In the genomic region with DNA sequence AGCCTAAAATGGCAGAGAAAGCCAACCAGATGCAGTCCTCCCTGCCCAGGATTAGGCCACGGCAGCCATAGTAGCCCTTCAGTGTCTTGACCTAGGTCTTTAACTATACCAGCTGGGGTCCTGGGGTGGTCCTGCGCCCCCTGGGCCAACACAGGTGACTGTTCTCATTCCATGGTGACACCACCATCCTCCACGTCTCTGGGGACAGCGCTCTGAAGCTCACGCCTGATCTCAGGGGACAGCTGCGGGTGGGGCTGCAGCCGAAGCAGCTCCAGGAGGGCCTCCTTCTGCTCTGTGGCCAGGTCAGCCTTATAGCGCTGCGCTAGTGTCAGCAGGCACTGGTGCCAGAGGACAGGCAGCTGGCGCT, we compare ENCODE assay signal across 17 mouse cellular contexts. TPM values are rescaled to one million over a fixed set of nuclear protein-coding genes. Genes with fewer than 3 reads are reported as not detected.
A peak's percentile ranks its signal among the peaks of the same experiment; 100 is the strongest.
DNase-seq lines count a peak whose midpoint lies in the region; ATAC-seq and TF ChIP-seq lines count a peak whose summit lies in the region.
"Had no signal": no experiment of that assay in that cellular context is flagged by ENCODE, and none has a peak within 500 bp of the region (broad histone marks: within the 10 kb centered on the region; RNA-seq: fewer than 3 reads in every experiment).

No protein-coding gene starts in this region.

- no peaks in the 10 kb centered on the region for H3K27me3 ChIP-seq in intestine, postnatal 0 days (replicated peaks; ENCODE audit: control insufficient read depth, insufficient read depth, low read length)
- H3K27me3 ChIP-seq in intestine, embryonic 15.5 days (replicated peaks) = no peaks in the 10 kb centered on the region
- H3K27me3 ChIP-seq in G1E (ENCODE audit: insufficient read depth, low read length) (no peaks in the 10 kb centered on the region), myocyte (ENCODE audit: control insufficient read depth, insufficient read depth, insufficient read length) (no peaks in the 10 kb centered on the region)
- H3K27me3 ChIP-seq: forebrain, embryonic 13.5 days; hindbrain, embryonic 13.5 days; midbrain, embryonic 15.5 days had no signal

- peaks cover 74% of the 10 kb centered on the region for H3K36me3 ChIP-seq in intestine, postnatal 0 days (ENCODE audit: control insufficient read depth, insufficient read depth)
- H3K36me3 ChIP-seq in intestine, embryonic 15.5 days = peaks cover 48% of the 10 kb centered on the region
- H3K36me3 ChIP-seq in G1E (replicated peaks) (peaks cover 96% of the 10 kb centered on the region), myocyte (ENCODE audit: control insufficient read depth, insufficient read depth) (peaks cover 28% of the 10 kb centered on the region)

- peak; percentile 1 for DNase-seq in cerebellum, adult 9-10 months
- DNase-seq in G1E (ENCODE audit: low spot score) = no peak
- no peak for DNase-seq in B cell, adult 2 months
- DNase-seq in kidney, adult 8-10 months = no peak
- DNase-seq: adrenal gland, adult 8-10 months; cerebellum, adult 2 months; kidney, postnatal 36 days; lung, embryonic 14.5 days had no signal

- no peak for TF ChIP-seq CTCF in intestine, postnatal 0 days (IDR thresholded peaks at IDR 0.05; ENCODE audit: low read depth)
- TF ChIP-seq CTCF in G1E (IDR thresholded peaks at IDR 0.05; ENCODE audit: low read depth, low read length) = no peak

- H3K4me2 ChIP-seq in intestine, postnatal 0 days (replicated peaks; ENCODE audit: low read depth) = no peak overlapping the region
- H3K4me2 ChIP-seq in intestine, embryonic 15.5 days (replicated peaks) = no peak overlapping the region
- H3K4me2 ChIP-seq in myocyte (ENCODE audit: low read depth) = no peak overlapping the region
- H3K4me2 ChIP-seq: forebrain, embryonic 13.5 days; hindbrain, embryonic 13.5 days; lung, embryonic 14.5 days; midbrain, embryonic 15.5 days had no signal

- peak; percentile 30 for TF ChIP-seq POLR2A in myocyte (IDR thresholded peaks at IDR 0.05; ENCODE audit: insufficient read length, low read depth)

- H3K4me1 ChIP-seq in intestine, postnatal 0 days (replicated peaks; ENCODE audit: control insufficient read depth, insufficient read depth, low read length) = peaks cover 10% of the 10 kb centered on the region
- H3K4me1 ChIP-seq in intestine, embryonic 15.5 days (replicated peaks) = peaks cover 23% of the 10 kb centered on the region
- peaks cover 60% of the 10 kb centered on the region for H3K4me1 ChIP-seq in G1E (ENCODE audit: insufficient read depth, low read depth, low read length)

- H3K9ac ChIP-seq in intestine, postnatal 0 days (ENCODE audit: low read depth, low read length) = no peak overlapping the region
- no peak overlapping the region for H3K9ac ChIP-seq in intestine, embryonic 15.5 days
- H3K9ac ChIP-seq: forebrain, embryonic 13.5 days; hindbrain, embryonic 13.5 days; lung, embryonic 14.5 days; midbrain, embryonic 15.5 days had no signal

- 90% methylated on average over 10 of the region's 10 CpGs for WGBS in intestine, postnatal 0 days
- 85% methylated on average over 10 of the region's 10 CpGs for WGBS in intestine, embryonic 15.5 days

- no peak overlapping the region for H3K4me3 ChIP-seq in intestine, postnatal 0 days (ENCODE audit: low read depth, low read length)
- no peak overlapping the region for H3K4me3 ChIP-seq in intestine, embryonic 15.5 days (replicated peaks)
- H3K4me3 ChIP-seq in G1E (ENCODE audit: low read depth, low read length) = peak overlapping the region; percentile 11; the same call in 1 of the 2 replicates
- no peak overlapping the region for H3K4me3 ChIP-seq in myocyte
- H3K4me3 ChIP-seq: forebrain, embryonic 13.5 days; heart, embryonic 10.5 days; hindbrain, embryonic 13.5 days; midbrain, embryonic 15.5 days had no signal

- H3K27ac ChIP-seq in intestine, postnatal 0 days (ENCODE audit: low read depth, low read length) = peak overlapping the region; percentile 41; the same call in 1 of the 2 replicates
- H3K27ac ChIP-seq in intestine, embryonic 15.5 days = no peak overlapping the region
- H3K27ac ChIP-seq: forebrain, embryonic 13.5 days; hindbrain, embryonic 13.5 days; midbrain, embryonic 15.5 days had no signal

- H3ac ChIP-seq in myocyte (ENCODE audit: control insufficient read depth, insufficient read length) = no peak overlapping the region

- ATAC-seq in cerebellum, adult (ENCODE audit: insufficient number of reproducible peaks, low FRiP score, low TSS enrichment) = no peak
- ATAC-seq in intestine, postnatal 0 days = no peak
- ATAC-seq in intestine, embryonic 15.5 days = no peak
- ATAC-seq in G1E (ENCODE audit: extremely low read depth, insufficient number of reproducible peaks, low FRiP score, poor library complexity, severe bottlenecking) = no peak
- ATAC-seq: forebrain, embryonic 13.5 days; intestine, embryonic 16.5 days; midbrain, embryonic 15.5 days had no signal

- peaks cover 4% of the 10 kb centered on the region for H3K79me2 ChIP-seq in myocyte (ENCODE audit: control insufficient read depth, insufficient read depth)

- H3K9me3 ChIP-seq in intestine, postnatal 0 days (ENCODE audit: control insufficient read depth) = no peaks in the 10 kb centered on the region
- H3K9me3 ChIP-seq in intestine, embryonic 15.5 days = no peaks in the 10 kb centered on the region
- no peaks in the 10 kb centered on the region for H3K9me3 ChIP-seq in G1E (replicated peaks)
- H3K9me3 ChIP-seq: forebrain, embryonic 13.5 days; heart, embryonic 10.5 days; hindbrain, embryonic 13.5 days; midbrain, embryonic 15.5 days had no signal

TF ChIP-seq in myocyte, 11 proteins besides CTCF, POLR2A, EP300 and RAD21:
- TF ChIP-seq MYOG (IDR thresholded peaks at IDR 0.05; ENCODE audit: control insufficient read depth in 1 of 3, insufficient read depth in 1 of 3, insufficient read length in 2 of 3, low read depth in 2 of 3) (peak in 1 of 3 experiments; percentile 31), TCF12 (IDR thresholded peaks at IDR 0.05; ENCODE audit: insufficient read depth, poor library complexity, severe bottlenecking) (no peak)

RNA-seq across cellular contexts. Expression of a gene that starts 9.9 kb away (rescaled TPM):
- 7.7 and 8.2 TPM in 2 replicates for polyA plus RNA-seq in intestine, postnatal 0 days (2015; fragmentation: Nextera tagmentation; extraction: Ambion mirVana)
- 20.1 and 22.4 TPM in 2 replicates for polyA plus RNA-seq in intestine, embryonic 15.5 days (2015; fragmentation: Nextera tagmentation; extraction: Ambion mirVana)
- total RNA-seq in G1E (2014; fragmentation: Nextera tagmentation) = 8.1 and 11.8 TPM in 2 replicates
- 11.3 and 11.9 TPM in 2 replicates for total RNA-seq in G1E (2017)
- polyA plus RNA-seq in G1E (2012) = 35.2 and 44.0 TPM in 2 replicates
- polyA plus RNA-seq in myocyte (2012; fragmentation: generic; extraction: Trizol) = 41.0 TPM

RNA-seq across cellular contexts. Expression of a gene that starts 10.0 kb away (rescaled TPM):
- 22.8 and 22.9 TPM in 2 replicates for polyA plus RNA-seq in intestine, postnatal 0 days (2015; fragmentation: Nextera tagmentation; extraction: Ambion mirVana)
- polyA plus RNA-seq in intestine, embryonic 15.5 days (2015; fragmentation: Nextera tagmentation; extraction: Ambion mirVana) = 39.8 and 41.2 TPM in 2 replicates
- total RNA-seq in G1E (2014; fragmentation: Nextera tagmentation) (36.4 and 38.8 TPM in 2 replicates), G1E (2017) (59.8 and 60.8 TPM in 2 replicates)
- polyA plus RNA-seq in G1E (2012) (6.0 and 9.9 TPM in 2 replicates), myocyte (2012; fragmentation: generic; extraction: Trizol) (33.4 TPM)

RNA-seq across cellular contexts. Expression of a gene that starts 10.0 kb away (rescaled TPM):
- polyA plus RNA-seq in intestine, postnatal 0 days (2015; fragmentation: Nextera tagmentation; extraction: Ambion mirVana) = 0.47 and 1.2 TPM in 2 replicates
- polyA plus RNA-seq in intestine, embryonic 15.5 days (2015; fragmentation: Nextera tagmentation; extraction: Ambion mirVana) = 0.54 and 0.88 TPM in 2 replicates
- 2.7 and 9.6 TPM in 2 replicates for total RNA-seq in G1E (2014; fragmentation: Nextera tagmentation)
- 1.2 and 2.0 TPM in 2 replicates for total RNA-seq in G1E (2017)
- polyA plus RNA-seq in G1E (2012) = 0.05 TPM in 1 of 2 replicates, not detected in the other
- 1.5 TPM for polyA plus RNA-seq in myocyte (2012; fragmentation: generic; extraction: Trizol)

RNA-seq across cellular contexts. Expression of a gene that starts 29.1 kb away (rescaled TPM):
- polyA plus RNA-seq in intestine, postnatal 0 days (2015; fragmentation: Nextera tagmentation; extraction: Ambion mirVana) = 2.6 and 2.9 TPM in 2 replicates
- 5.9 and 6.3 TPM in 2 replicates for polyA plus RNA-seq in intestine, embryonic 15.5 days (2015; fragmentation: Nextera tagmentation; extraction: Ambion mirVana)
- 16.0 and 41.7 TPM in 2 replicates for total RNA-seq in G1E (2014; fragmentation: Nextera tagmentation)
- 5.3 and 6.0 TPM in 2 replicates for total RNA-seq in G1E (2017)
- 15.6 and 16.4 TPM in 2 replicates for polyA plus RNA-seq in G1E (2012)
- polyA plus RNA-seq in myocyte (2012; fragmentation: generic; extraction: Trizol) = 2.5 TPM
